Mouse (Mus musculus) midbrain, embryonic 14.5 days (tissue): ENCODE measurements at regions not wholly inside any gene's neighbourhood (a gene's known extent, or its start where the extent isn't known, plus 50 kb on each side); places are given as distances from the start of the nearest gene placed in this dataset.
A peak's percentile ranks its signal among the peaks of the same experiment; 100 is the strongest.

Experiments
- ATAC-seq: fragments of 200-750 bp; cut with Nextera tagmentation; 2 replicates; pipeline ENCODE4 v1.8.0; 2017; ENCODE audit warnings: moderate number of reproducible peaks, moderate library complexity; ENCODE audit not compliant: low FRiP score, low TSS enrichment
- DNase-seq: peaks from one replicate; pipeline ENCODE4 v3.0.0-alpha.2; 2015
- H3K27ac ChIP-seq: fragments of 300-500 bp; sonication (generic); replicated peaks from 2 replicates; pipeline ENCODE4 v1.5.1; 2014; ENCODE audit warnings: mild to moderate bottlenecking, low read depth, low read length, moderate library complexity
- H3K27me3 ChIP-seq: fragments of 300-500 bp; sonication (generic); 2 replicates; pipeline ENCODE4 v1.6.1; 2014; ENCODE audit warnings: low read length, control low read depth, mixed read lengths; ENCODE audit not compliant: control insufficient read depth, insufficient read depth
- H3K36me3 ChIP-seq: fragments of 300-500 bp; sonication (generic); 2 replicates; pipeline ENCODE4 v1.6.1; 2014; ENCODE audit warnings: low read length, control low read depth; ENCODE audit not compliant: control insufficient read depth, insufficient read depth
- H3K4me1 ChIP-seq: fragments of 300-500 bp; sonication (generic); 2 replicates; pipeline ENCODE4 v1.6.1; 2014; ENCODE audit warnings: mild to moderate bottlenecking, antibody characterized with exemption, low read length, control low read depth; ENCODE audit not compliant: control insufficient read depth, insufficient read depth
- H3K4me2 ChIP-seq: fragments of 300-500 bp; sonication (generic); 2 replicates; pipeline ENCODE4 v1.6.1; 2014; ENCODE audit warnings: mild to moderate bottlenecking, low read length, moderate library complexity
- H3K4me3 ChIP-seq: fragments of 300-500 bp; sonication (generic); replicated peaks from 2 replicates; pipeline ENCODE4 v1.5.1; 2014; ENCODE audit warnings: low read depth, low read length
- H3K9ac ChIP-seq: fragments of 300-500 bp; sonication (generic); replicated peaks from 2 replicates; pipeline ENCODE4 v1.6.1; 2014; ENCODE audit warnings: mild to moderate bottlenecking, low read length, moderate library complexity
- H3K9me3 ChIP-seq: fragments of 300-500 bp; sonication (generic); 2 replicates; pipeline ENCODE4 v1.6.1; 2016; ENCODE audit warnings: low read length, control low read depth, mixed read lengths; ENCODE audit not compliant: control insufficient read depth
- WGBS: fragments of 180-500 bp; shearing (Covaris S2); extraction: QIAGEN DNeasy Blood & Tissue Kit; methylation state at CpG from one replicate; pipeline ENCODE4 v1.1.7; 2014; 5-methylcytosine and 5-hydroxymethylcytosine counted together

DNA sequence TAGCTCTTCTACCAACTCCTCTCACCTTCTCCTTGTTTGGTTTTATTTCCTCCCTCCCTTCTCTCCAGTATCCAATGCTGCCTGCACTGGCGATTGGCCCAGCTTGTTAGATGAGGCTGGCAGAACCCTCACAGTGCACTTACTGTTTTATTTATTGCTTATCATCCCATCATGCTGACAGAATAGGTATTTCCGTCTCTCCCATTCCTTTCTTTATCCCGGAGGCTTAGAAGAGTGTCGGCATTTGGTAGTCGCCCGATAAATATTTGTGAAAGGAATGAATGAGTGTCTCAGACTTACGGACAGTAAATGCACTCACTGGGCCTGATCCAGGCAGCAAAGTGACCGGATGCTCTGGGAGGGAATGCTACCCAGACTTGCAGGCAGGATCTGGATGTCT is 123.8 kb upstream of the Sh3bp4 start:
- DNase-seq: no peak

GRCm38 (mm10) chr1:88949911-88950310 is 120.3 kb upstream of the Sh3bp4 start:
- DNase-seq (no peak), ATAC-seq (no peak)
- Histone ChIP-seq H3K4me2 (no peak overlapping the region), H3K9me3 (peaks cover 9% of the 10 kb centered on the region), H3K36me3 (no peaks in the 10 kb centered on the region), H3K27me3 (no peaks in the 10 kb centered on the region), H3K4me1 (no peaks in the 10 kb centered on the region), H3K4me3 (no peak overlapping the region), H3K27ac (no peak overlapping the region), H3K9ac (no peak overlapping the region)
- 61% methylated on average over 1 of the region's 1 CpGs for WGBS

More for the DNA sequence above, 123.8 kb upstream of the Sh3bp4 start:
- Histone ChIP-seq H3K4me3 (no peak overlapping the region), H3K9ac (no peak overlapping the region), H3K9me3 (peaks cover 9% of the 10 kb centered on the region), H3K27me3 (no peaks in the 10 kb centered on the region), H3K4me2 (no peak overlapping the region), H3K4me1 (no peaks in the 10 kb centered on the region), H3K36me3 (no peaks in the 10 kb centered on the region), H3K27ac (no peak overlapping the region)
- 89% methylated on average over 8 of the region's 8 CpGs for WGBS
- ATAC-seq: no peak

DNA sequence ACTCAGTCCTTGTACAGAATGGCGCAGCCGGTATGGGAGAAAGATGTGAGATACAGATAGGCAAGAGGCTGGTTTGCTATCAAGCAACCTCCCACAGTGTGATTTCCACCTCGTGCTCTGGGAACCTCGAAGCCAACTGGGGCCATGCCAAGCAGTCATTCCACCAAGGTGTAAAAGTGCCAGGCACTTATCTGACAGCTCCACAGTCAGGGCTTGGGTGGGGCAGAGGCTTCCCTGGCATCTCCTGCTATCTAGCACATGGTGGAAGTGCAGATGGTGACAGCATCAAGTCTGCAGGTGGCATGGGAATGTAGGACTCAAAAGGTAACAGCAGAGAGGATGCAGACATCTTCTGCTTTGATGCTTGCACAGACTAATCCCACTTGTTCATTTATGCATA is 116.7 kb upstream of the Sh3bp4 start:
- ATAC-seq (no peak), DNase-seq (no peak)
- peaks cover 7% of the 10 kb centered on the region for H3K9me3 ChIP-seq
- no peak overlapping the region for H3K4me3 ChIP-seq
- no peaks in the 10 kb centered on the region for H3K4me1 ChIP-seq
- H3K27ac ChIP-seq: no peak overlapping the region
- no peak overlapping the region for H3K4me2 ChIP-seq
- H3K9ac ChIP-seq: no peak overlapping the region
- no peaks in the 10 kb centered on the region for H3K36me3 ChIP-seq
- no peaks in the 10 kb centered on the region for H3K27me3 ChIP-seq
- WGBS: 89% methylated on average over 4 of the region's 4 CpGs

DNA sequence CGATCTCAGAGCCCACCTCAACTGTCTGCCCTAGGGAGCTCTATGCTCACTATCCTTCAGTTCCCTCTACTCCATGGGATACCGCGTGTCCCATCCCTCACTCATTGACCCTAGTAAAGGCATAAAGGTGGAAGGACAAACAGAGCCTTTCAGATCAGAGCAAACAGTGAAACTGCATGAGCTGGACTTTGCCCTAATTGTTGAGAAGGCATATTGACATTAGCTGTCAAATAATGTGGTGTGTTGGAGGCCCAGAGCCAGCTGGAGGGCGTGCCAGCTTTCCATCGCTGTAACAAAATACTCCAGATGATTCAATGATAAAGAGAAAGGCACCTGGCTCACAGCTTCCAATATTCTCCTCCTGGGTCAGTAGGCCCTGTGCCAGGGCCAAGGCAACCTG is 115.4 kb upstream of the Sh3bp4 start:
- DNase-seq (no peak), ATAC-seq (no peak)
- H3K4me2 ChIP-seq: no peak overlapping the region
- 81% methylated on average over 5 of the region's 5 CpGs for WGBS
- H3K27ac ChIP-seq: no peak overlapping the region
- no peak overlapping the region for H3K9ac ChIP-seq
- H3K4me3 ChIP-seq: no peak overlapping the region
- no peaks in the 10 kb centered on the region for H3K4me1 ChIP-seq
- H3K27me3 ChIP-seq: no peaks in the 10 kb centered on the region
- no peaks in the 10 kb centered on the region for H3K9me3 ChIP-seq
- no peaks in the 10 kb centered on the region for H3K36me3 ChIP-seq

GRCm38 (mm10) chr1:88957061-88957460 is 113.2 kb upstream of the Sh3bp4 start:
- WGBS: 64% methylated on average over 5 of the region's 5 CpGs
- no peak overlapping the region for H3K4me3 ChIP-seq
- H3K4me1 ChIP-seq: no peaks in the 10 kb centered on the region
- no peaks in the 10 kb centered on the region for H3K9me3 ChIP-seq
- no peak overlapping the region for H3K9ac ChIP-seq
- H3K4me2 ChIP-seq: no peak overlapping the region
- no peak overlapping the region for H3K27ac ChIP-seq
- DNase-seq (no peak), ATAC-seq (no peak)
- H3K27me3 ChIP-seq: no peaks in the 10 kb centered on the region
- no peaks in the 10 kb centered on the region for H3K36me3 ChIP-seq

DNA sequence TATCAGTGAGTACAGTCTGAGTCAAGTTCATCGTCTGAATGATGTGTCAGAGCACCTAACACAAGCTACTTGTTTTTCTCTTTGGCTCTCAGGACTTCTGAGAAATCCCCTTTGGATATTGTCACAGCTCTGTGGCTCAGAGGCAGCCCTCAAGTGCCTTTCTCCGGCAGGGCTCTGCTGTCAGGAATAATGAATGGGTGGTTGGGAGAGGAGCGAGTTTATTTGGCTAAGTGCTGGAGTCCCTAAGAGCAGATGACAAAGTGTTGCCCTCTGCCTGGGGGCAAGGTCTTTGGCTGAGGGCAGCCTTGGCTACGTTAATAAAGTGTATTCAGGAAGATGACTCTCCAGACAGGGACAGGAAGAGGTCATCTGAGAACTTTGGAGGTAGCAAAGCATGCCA is 110.5 kb upstream of the Sh3bp4 start:
- Histone ChIP-seq H3K9ac (no peak overlapping the region), H3K27me3 (no peaks in the 10 kb centered on the region), H3K27ac (no peak overlapping the region), H3K4me2 (no peak overlapping the region), H3K9me3 (no peaks in the 10 kb centered on the region), H3K4me1 (no peaks in the 10 kb centered on the region), H3K36me3 (no peaks in the 10 kb centered on the region), H3K4me3 (no peak overlapping the region)
- ATAC-seq (no peak), DNase-seq (no peak)
- WGBS: 66% methylated on average over 4 of the region's 4 CpGs

DNA sequence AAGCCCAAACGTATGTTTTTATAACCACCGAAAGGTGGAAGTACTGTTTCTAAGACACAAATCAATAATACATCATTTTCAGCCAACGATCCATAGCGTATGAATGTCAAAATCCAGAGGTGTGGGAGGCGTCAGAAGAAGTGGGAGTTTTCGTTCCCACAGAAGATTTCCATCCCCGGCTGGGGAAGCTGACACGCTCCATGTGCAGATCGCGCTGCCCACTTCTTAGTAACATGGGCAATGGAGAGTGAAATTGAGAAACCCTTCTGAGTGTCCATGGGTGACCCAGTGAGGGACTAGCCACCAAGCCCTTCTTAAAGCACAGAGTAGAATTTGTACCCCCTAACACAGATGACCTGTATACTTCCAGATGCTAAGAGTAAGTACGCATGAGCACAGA is 110.1 kb upstream of the Sh3bp4 start:
- H3K4me1 ChIP-seq: no peaks in the 10 kb centered on the region
- no peak for DNase-seq
- H3K27ac ChIP-seq: no peak overlapping the region
- no peak overlapping the region for H3K4me2 ChIP-seq
- H3K27me3 ChIP-seq: no peaks in the 10 kb centered on the region
- 91% methylated on average over 11 of the region's 11 CpGs for WGBS
- no peak overlapping the region for H3K4me3 ChIP-seq
- H3K36me3 ChIP-seq: no peaks in the 10 kb centered on the region
- no peak overlapping the region for H3K9ac ChIP-seq
- no peaks in the 10 kb centered on the region for H3K9me3 ChIP-seq
- ATAC-seq: no peak

DNA sequence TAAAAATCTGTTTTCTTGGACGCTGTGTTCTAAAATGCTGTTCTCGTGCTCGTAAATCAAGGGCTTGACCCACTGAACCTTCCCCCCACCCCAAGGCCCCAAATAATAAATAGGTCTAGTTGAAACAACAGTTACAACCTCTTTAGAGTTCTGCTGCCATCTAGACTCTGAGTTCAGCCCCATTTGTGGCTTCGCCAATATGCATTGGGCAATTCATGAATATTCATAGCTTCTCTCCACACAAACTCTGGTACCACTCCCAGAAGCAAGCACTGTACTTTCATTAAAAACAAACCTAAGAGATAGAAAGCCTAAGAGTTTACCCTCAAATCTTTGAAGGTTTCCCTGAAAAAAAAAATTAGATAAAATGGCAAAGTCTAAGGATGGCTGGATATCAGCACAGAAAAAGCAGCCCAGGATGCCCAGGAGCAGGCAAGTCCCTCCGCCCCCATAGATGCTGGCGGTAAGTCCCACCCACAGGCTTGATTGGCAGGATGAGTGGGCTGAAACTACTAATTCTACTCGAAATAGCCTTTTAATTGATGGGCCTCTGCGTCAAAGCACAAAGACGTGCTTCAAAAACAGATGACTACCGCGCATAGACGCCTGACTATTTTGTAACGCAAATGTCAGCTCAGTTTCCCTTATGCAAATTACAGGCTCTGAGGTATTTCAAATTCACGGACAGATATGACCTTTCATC is 106.0 kb upstream of the Sh3bp4 start:
- H3K4me1 ChIP-seq: no peaks in the 10 kb centered on the region
- WGBS: 80% methylated on average over 14 of the region's 14 CpGs
- H3K9ac ChIP-seq: no peak overlapping the region
- H3K9me3 ChIP-seq: no peaks in the 10 kb centered on the region
- no peaks in the 10 kb centered on the region for H3K27me3 ChIP-seq
- peak; percentile 23 for DNase-seq
- H3K4me3 ChIP-seq: no peak overlapping the region
- no peaks in the 10 kb centered on the region for H3K36me3 ChIP-seq
- H3K4me2 ChIP-seq: no peak overlapping the region
- no peak overlapping the region for H3K27ac ChIP-seq
- ATAC-seq: no peak

DNA sequence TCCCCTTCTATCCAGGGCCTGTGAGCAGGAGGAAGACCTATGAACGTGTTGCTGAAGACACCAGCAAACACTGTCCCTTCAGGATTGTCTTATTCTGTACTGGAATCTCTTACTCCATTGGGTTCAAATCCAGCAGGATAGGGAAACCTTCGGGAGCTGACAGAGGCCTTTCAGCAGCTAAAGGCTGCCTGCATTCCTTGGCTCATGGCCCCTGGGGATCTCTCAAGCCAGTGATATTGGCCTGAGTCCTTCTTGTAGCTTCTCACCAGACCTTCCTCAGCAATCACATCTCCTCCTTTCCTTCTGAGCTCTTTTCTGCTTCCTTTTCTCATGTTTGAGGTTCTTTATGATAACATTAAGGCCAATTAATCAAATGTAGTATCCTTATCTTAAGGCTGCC is 103.8 kb upstream of the Sh3bp4 start:
- DNase-seq: no peak
- Histone ChIP-seq H3K27me3 (no peaks in the 10 kb centered on the region), H3K9ac (no peak overlapping the region), H3K9me3 (no peaks in the 10 kb centered on the region), H3K4me2 (no peak overlapping the region), H3K27ac (no peak overlapping the region), H3K36me3 (no peaks in the 10 kb centered on the region), H3K4me3 (no peak overlapping the region), H3K4me1 (no peaks in the 10 kb centered on the region)
- ATAC-seq: no peak
- WGBS: 77% methylated on average over 2 of the region's 2 CpGs
